Mouse (Mus musculus): Measurements from ENCODE around the gene Sema7a.

The Sema7a gene

DNA sequence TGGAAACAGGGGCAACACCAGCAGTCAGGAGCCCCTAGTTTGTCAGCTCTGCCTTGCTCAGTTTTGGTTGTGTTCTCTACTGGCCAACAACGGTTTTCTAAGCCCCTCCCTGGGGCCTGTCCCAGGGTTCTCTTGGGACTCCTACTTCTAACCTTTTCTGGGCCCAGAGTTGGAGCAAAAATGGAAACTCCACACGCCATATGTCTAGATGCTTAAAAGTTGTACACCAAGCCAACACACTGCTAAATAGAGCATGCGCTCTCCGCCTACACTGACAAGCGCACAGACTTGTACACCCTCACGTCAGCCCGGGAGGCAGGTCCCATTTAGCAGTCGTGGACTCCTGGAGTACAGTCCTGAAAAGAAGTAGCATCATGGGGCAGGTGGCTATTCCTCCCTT is 45.4 kb downstream of the Sema7a start:
- no peak for DNase-seq

GRCm38 (mm10) chr9:57986293-57986692 is 46.4 kb downstream of the Sema7a start:
- no peak for DNase-seq

- DNase-seq: no peak
Measured at GRCm38 (mm10) chr9:57988098-57988497, 48.2 kb downstream of the Sema7a start.

- no peak for DNase-seq
Measured at GRCm38 (mm10) chr9:57989309-57989708, 49.4 kb downstream of the Sema7a start.

DNA sequence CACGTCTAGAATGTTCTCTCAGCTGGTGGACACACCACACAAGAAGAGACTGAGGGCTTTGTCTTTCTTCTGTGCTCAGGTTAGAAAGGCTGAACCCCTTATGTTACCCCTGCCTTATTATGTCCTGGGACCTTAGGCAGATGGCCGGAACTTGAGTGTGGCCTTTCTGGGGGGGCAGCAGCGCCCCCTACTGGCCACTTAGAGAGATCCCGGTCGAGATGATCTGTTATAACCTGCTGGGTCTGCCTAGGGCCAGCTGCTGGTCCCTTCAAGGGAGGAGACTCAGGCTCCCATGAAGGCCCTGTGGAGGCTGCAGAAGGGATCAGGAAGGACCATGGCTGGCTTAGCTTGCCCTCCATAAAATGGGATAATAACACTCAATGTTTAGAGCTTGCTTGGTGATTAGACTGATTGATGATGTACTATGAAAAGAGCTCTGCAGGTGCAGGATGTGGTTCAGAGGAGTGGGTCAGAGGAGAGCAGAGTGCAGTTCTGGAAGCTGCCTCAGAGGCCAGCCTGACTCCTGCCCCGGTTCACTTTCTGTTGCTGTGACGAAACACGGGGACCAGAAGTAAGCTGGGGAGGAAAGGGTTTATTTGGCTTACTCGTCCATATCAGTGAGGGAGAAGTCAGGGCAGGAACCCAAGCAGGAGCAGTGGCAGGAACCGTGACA is 50.7 kb downstream of the Sema7a start:
- peak in 1 of 2 experiments; percentile 35 for DNase-seq

GRCm38 (mm10) chr9:57992060-57992459 is 52.1 kb downstream of the Sema7a start:
- DNase-seq: no peak

- no peak for DNase-seq
Measured at GRCm38 (mm10) chr9:57992781-57993591, 53.1 kb downstream of the Sema7a start.

DNA sequence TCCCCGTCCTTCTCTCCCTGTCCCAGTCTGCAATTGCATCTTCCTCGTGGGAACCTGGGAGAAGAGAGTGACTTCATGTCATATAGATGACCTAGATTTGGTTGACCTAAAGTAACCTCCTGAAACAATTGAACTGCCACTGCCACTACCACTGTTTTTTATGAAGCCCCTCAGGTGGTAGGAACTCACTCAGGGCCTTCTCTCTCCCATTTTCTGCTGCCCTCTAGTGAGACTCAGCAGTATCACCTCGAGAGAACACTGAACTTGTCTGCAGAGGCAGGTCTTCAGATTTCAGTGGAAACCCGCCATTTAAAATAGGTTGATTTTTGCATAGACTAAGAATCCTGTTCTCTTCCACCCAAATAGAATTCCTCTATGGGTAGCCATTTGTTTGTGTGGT is 55.4 kb downstream of the Sema7a start:
- peak in 1 of 2 experiments; percentile 21 for DNase-seq

- peak in 1 of 2 experiments; percentile 60 for DNase-seq
Measured at GRCm38 (mm10) chr9:57997511-57998031, 57.7 kb downstream of the Sema7a start.

- peak; percentile 49 to 72 for DNase-seq
Measured at GRCm38 (mm10) chr9:57998032-57998659, 58.2 kb downstream of the Sema7a start.

DNA sequence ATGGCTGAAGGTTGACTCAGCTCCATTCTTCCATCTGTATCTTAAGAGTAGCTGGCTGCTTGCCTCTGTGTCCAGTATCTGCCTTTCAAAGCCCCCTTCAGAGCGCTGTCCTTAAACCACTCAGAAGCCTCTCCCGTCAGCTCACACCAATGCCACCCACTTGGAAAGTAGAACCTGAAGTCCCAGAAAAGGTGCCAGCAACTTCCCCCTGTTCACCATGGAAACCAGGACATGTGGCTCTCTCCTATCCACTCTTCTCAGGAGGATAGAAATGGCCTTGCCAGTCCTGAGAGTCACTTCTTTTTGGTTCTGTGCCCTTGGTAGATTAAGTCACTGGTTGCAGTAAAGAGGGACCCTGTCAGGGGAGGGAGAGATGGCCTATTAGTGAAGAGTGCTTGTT is 58.8 kb downstream of the Sema7a start:
- no peak for DNase-seq

GRCm38 (mm10) chr9:57999676-58000075 is 59.8 kb downstream of the Sema7a start:
- DNase-seq: no peak

DNA sequence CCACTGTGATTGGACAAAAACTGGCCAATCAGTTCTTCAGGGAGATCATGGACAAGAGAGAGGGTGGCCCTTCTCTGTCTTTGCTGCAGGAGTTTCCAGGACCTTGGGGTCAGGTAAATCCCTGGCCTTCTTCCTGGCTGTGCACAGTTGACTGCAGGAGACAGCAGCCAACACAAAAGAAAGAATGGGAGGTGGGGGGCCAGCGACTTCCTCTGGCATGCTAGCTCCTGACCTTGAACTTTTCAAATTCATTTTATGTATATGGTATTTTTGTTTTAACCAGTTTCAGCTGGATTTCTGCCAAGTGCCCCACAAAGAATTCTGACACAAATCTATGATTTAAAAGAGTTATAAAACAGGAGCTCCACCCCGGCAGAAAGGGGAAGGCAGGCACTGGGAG is 63.4 kb downstream of the Sema7a start:
- peak in 1 of 2 experiments; percentile 9 for DNase-seq

- DNase-seq: no peak
Measured at GRCm38 (mm10) chr9:58005753-58006461, 66.0 kb downstream of the Sema7a start, which contains the start of gene Cyp11a1. TSS of gene Cyp11a1 (plus strand) at chr9:58006411.

- DNase-seq: no peak
Measured at GRCm38 (mm10) chr9:58008336-58009014, 68.6 kb downstream of the Sema7a start.

DNA sequence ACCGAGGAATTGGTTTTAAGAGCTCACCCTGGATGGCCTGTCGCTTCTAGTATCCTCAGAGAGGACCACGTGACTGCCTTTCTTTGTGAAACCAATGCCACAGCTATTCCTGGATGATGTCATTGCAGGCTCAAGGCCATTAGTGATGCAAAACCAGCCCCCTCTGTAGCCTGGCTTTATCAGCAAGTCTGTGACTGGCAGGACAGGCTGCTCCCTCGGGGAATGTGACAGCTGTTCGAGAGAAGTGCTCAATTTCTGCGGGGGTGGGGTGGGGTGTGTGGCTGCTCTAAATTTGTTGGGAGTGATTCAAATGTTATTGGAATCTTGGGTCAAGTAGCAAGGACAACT is 69.1 kb downstream of the Sema7a start:
- peak; percentile 17 to 51 for DNase-seq

DNA sequence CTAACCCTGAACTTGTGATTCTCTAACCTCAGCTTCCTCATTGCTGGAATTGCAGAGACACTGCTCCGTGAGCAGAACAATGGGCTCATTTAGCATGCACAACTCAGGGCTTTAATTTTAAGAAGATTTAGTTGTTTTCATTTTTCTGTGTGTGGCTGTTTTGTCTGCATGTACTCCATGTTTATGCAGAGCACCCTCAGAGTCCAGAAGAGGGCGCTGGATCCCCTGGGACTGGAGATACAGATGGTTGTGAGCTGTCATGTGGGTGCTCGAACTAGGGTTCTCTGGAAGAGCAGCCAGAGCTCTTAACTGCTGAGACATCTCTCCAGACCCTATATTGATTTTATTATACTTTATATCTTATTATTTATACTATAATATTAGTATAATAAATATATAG is 69.7 kb downstream of the Sema7a start:
- DNase-seq: no peak

- DNase-seq: no peak
Measured at GRCm38 (mm10) chr9:58011027-58011426, 71.1 kb downstream of the Sema7a start.

DNA sequence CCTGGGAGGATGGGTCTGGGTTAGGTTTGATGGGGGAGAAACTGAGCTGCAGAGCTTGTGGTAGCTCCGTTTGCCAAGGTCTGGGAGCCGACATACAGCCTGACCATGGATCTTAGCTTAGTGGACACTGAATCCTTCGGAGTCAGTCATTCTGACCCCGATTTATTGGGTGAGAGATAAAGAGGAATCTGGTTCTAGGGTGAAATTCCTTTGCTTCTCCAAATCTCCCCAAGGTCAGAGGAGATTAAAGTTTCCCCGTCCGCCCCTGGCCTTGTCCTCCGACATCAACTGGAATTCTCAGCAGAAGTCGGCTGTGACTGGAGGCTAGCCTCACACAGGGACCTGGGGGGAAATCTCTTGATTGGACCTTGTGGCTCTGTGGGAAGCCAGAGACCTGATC is 71.6 kb downstream of the Sema7a start:
- DNase-seq: no peak
